Mouse (Mus musculus) retina, adult 2 months (tissue): ENCODE results near the gene Gm20517.
A peak's percentile ranks its signal among the peaks of the same experiment; 100 is the strongest.
"Not testable (repeated sequence)": the region's sequence is repeated elsewhere in the genome, so short reads cannot be mapped to it uniquely, and the experiment has no call there.

Source experiments
- DNase-seq: peaks from one replicate; pipeline ENCODE4 v3.0.0-alpha.2; 2012; ENCODE audit warnings: low read depth, low spot score

The Gm20517 gene

GRCm38 (mm10) chr17:47627791-47628190 lies 16.4 kb downstream of the Gm20517 start:
- no peak for DNase-seq

- DNase-seq, result peak; percentile 82
Observed at GRCm38 (mm10) chr17:47628851-47629676, 17.7 kb downstream of the Gm20517 start.

GRCm38 (mm10) chr17:47629717-47630677 lies 18.6 kb downstream of the Gm20517 start:
- DNase-seq, result peak; percentile 29

- no peak for DNase-seq
Observed at GRCm38 (mm10) chr17:47630678-47631065, 19.3 kb downstream of the Gm20517 start, which contains the start of gene Usp49. Gene Usp49 (plus strand): TSS chr17:47630690.

GRCm38 (mm10) chr17:47632181-47632840 lies 20.9 kb downstream of the Gm20517 start:
- no peak for DNase-seq

- no peak for DNase-seq
Observed at GRCm38 (mm10) chr17:47633999-47634770, 22.8 kb downstream of the Gm20517 start.

- no peak for DNase-seq
Observed at GRCm38 (mm10) chr17:47642992-47643391, 31.6 kb downstream of the Gm20517 start.

GRCm38 (mm10) chr17:47646683-47647082 lies 35.3 kb downstream of the Gm20517 start:
- no peak for DNase-seq

- DNase-seq, result no peak
Observed at GRCm38 (mm10) chr17:47648966-47649365, 37.6 kb downstream of the Gm20517 start.

GRCm38 (mm10) chr17:47651953-47652352 lies 40.6 kb downstream of the Gm20517 start:
- no peak for DNase-seq

GRCm38 (mm10) chr17:47654346-47654745 lies 43.0 kb downstream of the Gm20517 start:
- not testable (repeated sequence) for DNase-seq

- no peak for DNase-seq
Observed at GRCm38 (mm10) chr17:47655697-47656096, 44.3 kb downstream of the Gm20517 start.

- no peak for DNase-seq
Observed at GRCm38 (mm10) chr17:47657901-47658300, 46.5 kb downstream of the Gm20517 start.

GRCm38 (mm10) chr17:47658741-47659243 lies 47.4 kb downstream of the Gm20517 start:
- DNase-seq, result no peak

- DNase-seq, result no peak
Observed at GRCm38 (mm10) chr17:47663009-47663713, 51.8 kb downstream of the Gm20517 start.

- no peak for DNase-seq
Observed at GRCm38 (mm10) chr17:47664474-47664873, 53.1 kb downstream of the Gm20517 start.

GRCm38 (mm10) chr17:47669166-47669565 lies 57.8 kb downstream of the Gm20517 start:
- DNase-seq, result no peak

- DNase-seq, result no peak
Observed at GRCm38 (mm10) chr17:47671988-47672310, 60.6 kb downstream of the Gm20517 start.

- no peak for DNase-seq
Observed at GRCm38 (mm10) chr17:47672311-47673111, 61.1 kb downstream of the Gm20517 start.
